Mouse (Mus musculus) WW6 (cell line): ENCODE measurements around the gene Ip6k1.

Experiments
- DNase-seq: peaks from one replicate; pipeline ENCODE4 v3.0.0-alpha.2; 2013; ENCODE audit warnings: low read depth, low spot score

The Ip6k1 gene

DNA sequence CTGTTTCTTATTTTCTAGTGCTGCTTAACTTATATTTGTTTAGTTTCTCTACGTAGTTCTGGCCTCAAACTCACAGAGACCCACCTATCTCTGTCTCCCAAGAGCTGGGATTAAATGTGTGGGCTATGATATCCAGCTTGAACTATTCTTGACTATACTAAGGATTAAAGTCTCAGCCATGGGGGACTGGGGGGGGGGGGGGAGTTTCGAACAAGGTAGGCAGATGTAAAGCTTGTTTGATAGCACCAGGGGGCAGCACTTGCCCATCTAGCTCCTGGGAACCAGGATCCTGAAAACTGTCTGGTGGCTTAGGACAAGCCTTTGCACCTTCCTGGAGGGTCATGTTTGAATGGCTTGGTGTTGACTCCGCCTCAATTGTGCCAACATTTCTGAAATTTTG is 93.2 kb downstream of the Ip6k1 start:
- DNase-seq = no peak

DNA sequence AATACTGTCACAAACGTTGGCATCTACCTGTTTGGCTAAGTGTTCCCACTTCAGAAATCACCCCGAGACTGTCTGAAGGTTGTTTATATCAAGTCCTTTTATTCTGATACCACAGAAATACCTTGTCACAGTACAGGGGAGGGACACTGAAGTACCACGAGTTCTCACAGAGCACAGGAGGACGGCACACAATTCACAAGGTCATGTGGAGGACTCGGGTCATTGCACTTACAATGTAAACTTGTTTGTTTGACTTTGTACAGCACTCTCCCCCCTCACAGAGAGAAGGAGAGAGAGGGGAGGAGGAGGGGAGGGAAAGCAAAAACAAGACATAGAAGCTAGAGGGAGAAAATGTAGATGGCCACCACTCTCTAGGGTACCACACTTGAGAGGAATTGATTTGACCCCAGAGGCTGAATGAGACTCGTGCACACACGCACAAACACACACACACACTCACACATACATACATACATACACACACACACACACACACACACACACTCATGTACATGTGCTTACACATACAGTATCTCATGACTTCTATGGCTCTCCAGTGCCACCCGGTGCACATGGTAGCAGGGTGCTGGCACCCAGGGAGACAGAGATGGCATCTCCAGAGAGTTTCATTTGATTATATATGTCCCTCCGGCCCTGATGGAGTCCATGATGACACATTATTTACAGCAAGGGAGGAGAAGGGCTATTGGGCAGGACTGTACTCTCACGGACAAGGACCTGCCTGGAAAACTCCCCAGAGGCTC is 93.8 kb downstream of the Ip6k1 start:
- no peak for DNase-seq
